Mouse (Mus musculus): ENCODE data around the gene Tmem176a. TPM values are rescaled to one million over a fixed set of nuclear protein-coding genes. Genes with fewer than 3 reads are reported as not detected.

Tmem176a gene
- polyA plus RNA-seq, 1 experiment from 2014 or later: 174 TPM

DNA sequence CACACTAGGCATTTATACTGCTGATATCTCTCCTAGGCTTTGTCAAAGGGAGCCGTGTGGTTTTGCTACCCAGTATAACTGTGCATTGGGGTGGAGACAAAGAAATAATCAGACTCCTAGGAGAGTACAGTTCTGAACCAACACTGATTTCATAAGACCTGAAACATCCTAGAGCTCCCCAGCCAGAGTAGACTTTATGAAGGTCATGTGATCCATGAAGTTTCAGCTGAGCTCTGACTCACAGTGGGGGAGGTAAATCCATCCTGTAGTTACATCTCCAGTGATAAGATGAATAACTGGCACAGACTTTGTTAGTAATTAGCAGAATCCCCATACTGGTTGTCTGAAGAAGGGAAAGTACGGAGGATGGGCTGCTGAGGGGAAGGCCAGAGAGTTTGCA, 29.1 kb downstream of the Tmem176a start:
- no peak for DNase-seq
- 52% methylated on average over 2 of the region's 2 CpGs for WGBS (ENCODE audit: insufficient replicate concordance)
- H3K4me2 ChIP-seq (ENCODE audit: low read depth, low read length): no peak overlapping the region
- no peak overlapping the region for H3K27ac ChIP-seq (ENCODE audit: low read depth)
- ATAC-seq: no peak
- no peaks in the 10 kb centered on the region for H3K36me3 ChIP-seq (replicated peaks; ENCODE audit: insufficient read depth, low read length)
- H3K9me3 ChIP-seq (ENCODE audit: low read length): no peaks in the 10 kb centered on the region
- no peaks in the 10 kb centered on the region for H3K27me3 ChIP-seq (ENCODE audit: insufficient read depth, low read length)
- TF ChIP-seq CTCF (IDR thresholded peaks at IDR 0.05; ENCODE audit: low read depth) (no peak), EP300 (IDR thresholded peaks at IDR 0.05; ENCODE audit: low read depth) (no peak)
- H3K9ac ChIP-seq (replicated peaks): no peak overlapping the region
- peaks cover 3% of the 10 kb centered on the region; the same call in 1 of the 2 replicates for H3K4me1 ChIP-seq (ENCODE audit: insufficient read depth)
- H3K4me3 ChIP-seq (ENCODE audit: low read depth, low read length): no peak overlapping the region

DNA sequence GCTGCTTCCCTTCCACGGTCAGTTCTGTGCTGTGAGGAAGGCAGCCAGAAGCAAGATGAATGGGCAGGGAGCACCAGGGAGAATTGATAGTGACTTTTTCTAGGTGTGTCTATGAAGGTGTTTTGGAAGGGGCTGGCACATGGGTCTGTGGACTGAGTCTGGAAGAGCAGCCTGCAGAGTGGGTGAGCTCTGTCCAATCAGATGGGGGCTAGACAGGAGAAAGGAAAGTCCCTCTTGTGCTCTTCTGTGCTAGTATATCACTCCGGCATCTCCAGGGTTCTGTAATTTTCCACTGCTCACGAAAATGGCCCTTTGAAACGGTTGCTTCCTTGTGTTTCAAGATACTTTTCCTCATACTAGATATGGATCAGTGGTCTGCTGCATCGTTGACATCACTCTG, 31.9 kb downstream of the Tmem176a start, which contains the start of gene Aoc1:
Gene Aoc1, plus strand, starts transcription at position 301 of the 400 bp plus-strand sequence.
- Histone ChIP-seq H3K9ac (replicated peaks) (no peak within 1 kb of the TSS), H3K27me3 (ENCODE audit: insufficient read depth, low read length) (no peaks in the 10 kb centered on the region), H3K27ac (ENCODE audit: low read depth) (no peak within 1 kb of the TSS), H3K36me3 (replicated peaks; ENCODE audit: insufficient read depth, low read length) (no peaks in the 10 kb centered on the region), H3K4me2 (ENCODE audit: low read depth, low read length) (no peak within 1 kb of the TSS), H3K4me1 (ENCODE audit: insufficient read depth) (no peaks in the 10 kb centered on the region), H3K4me3 (ENCODE audit: low read depth, low read length) (no peak within 1 kb of the TSS), H3K9me3 (ENCODE audit: low read length) (no peaks in the 10 kb centered on the region)
- no peak for TF ChIP-seq CTCF (IDR thresholded peaks at IDR 0.05; ENCODE audit: low read depth)
- TF ChIP-seq EP300 (IDR thresholded peaks at IDR 0.05; ENCODE audit: low read depth): no peak
- WGBS (ENCODE audit: insufficient replicate concordance): 68% methylated on average over 5 of the region's 5 CpGs
- ATAC-seq (no peak), DNase-seq (no peak)

DNA sequence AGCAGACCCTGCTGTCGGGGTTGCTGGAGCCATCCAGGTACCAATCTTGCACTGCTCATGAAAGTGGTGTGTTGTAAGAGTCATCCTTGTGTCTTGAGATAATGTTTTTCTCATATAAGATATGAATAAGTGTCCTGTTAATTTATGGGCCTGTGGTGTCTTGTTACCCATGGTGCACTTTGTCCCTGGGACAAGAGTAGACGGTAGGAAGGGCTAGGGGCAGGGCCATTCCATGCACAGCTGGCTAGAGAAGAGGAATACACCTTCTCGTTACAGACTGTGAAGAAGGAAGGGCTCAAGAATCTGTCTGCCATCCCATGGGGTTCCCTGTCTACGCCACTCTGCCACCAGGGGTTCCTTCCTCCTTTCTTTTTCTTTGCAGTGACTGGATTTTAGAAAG, 33.9 kb downstream of the Tmem176a start:
- Histone ChIP-seq H3K27ac (ENCODE audit: low read depth) (no peak overlapping the region), H3K9me3 (ENCODE audit: low read length) (no peaks in the 10 kb centered on the region), H3K9ac (replicated peaks) (no peak overlapping the region), H3K36me3 (replicated peaks; ENCODE audit: insufficient read depth, low read length) (no peaks in the 10 kb centered on the region), H3K4me2 (ENCODE audit: low read depth, low read length) (no peak overlapping the region), H3K27me3 (ENCODE audit: insufficient read depth, low read length) (no peaks in the 10 kb centered on the region), H3K4me3 (ENCODE audit: low read depth, low read length) (no peak overlapping the region), H3K4me1 (ENCODE audit: insufficient read depth) (no peaks in the 10 kb centered on the region)
- ATAC-seq (no peak), DNase-seq (no peak)
- no peak for TF ChIP-seq EP300 (IDR thresholded peaks at IDR 0.05; ENCODE audit: low read depth)
- TF ChIP-seq CTCF (IDR thresholded peaks at IDR 0.05; ENCODE audit: low read depth): no peak
- 57% methylated on average over 4 of the region's 4 CpGs for WGBS (ENCODE audit: insufficient replicate concordance)

DNA sequence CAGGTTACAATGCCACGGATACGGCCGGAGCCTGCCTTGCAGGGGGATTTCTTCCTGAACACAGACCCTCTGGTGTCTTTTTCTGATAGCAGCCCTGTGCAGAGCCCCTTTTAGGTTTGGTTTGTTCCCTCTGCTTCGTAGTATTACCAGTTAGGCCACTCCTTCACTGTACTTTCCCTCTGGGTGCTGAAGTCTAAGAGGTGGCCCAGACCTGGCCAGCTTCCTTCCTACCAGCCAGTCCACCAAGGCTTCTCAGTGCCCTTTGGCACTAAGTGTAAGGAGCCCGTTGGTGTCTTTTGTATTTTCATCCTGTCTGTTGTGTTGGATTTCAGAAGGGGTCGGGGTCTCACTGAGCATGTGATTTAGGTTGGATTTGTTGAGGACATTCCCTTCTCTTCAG, 34.8 kb downstream of the Tmem176a start:
- Histone ChIP-seq H3K9ac (replicated peaks) (no peak overlapping the region), H3K9me3 (ENCODE audit: low read length) (no peaks in the 10 kb centered on the region), H3K36me3 (replicated peaks; ENCODE audit: insufficient read depth, low read length) (no peaks in the 10 kb centered on the region), H3K27me3 (ENCODE audit: insufficient read depth, low read length) (no peaks in the 10 kb centered on the region), H3K27ac (ENCODE audit: low read depth) (no peak overlapping the region), H3K4me2 (ENCODE audit: low read depth, low read length) (no peak overlapping the region), H3K4me3 (ENCODE audit: low read depth, low read length) (no peak overlapping the region), H3K4me1 (ENCODE audit: insufficient read depth) (no peaks in the 10 kb centered on the region)
- no peak for ATAC-seq
- no peak for DNase-seq
- no peak for TF ChIP-seq CTCF (IDR thresholded peaks at IDR 0.05; ENCODE audit: low read depth)
- TF ChIP-seq EP300 (IDR thresholded peaks at IDR 0.05; ENCODE audit: low read depth): no peak
- WGBS (ENCODE audit: insufficient replicate concordance): 77% methylated on average over 6 of the region's 6 CpGs

DNA sequence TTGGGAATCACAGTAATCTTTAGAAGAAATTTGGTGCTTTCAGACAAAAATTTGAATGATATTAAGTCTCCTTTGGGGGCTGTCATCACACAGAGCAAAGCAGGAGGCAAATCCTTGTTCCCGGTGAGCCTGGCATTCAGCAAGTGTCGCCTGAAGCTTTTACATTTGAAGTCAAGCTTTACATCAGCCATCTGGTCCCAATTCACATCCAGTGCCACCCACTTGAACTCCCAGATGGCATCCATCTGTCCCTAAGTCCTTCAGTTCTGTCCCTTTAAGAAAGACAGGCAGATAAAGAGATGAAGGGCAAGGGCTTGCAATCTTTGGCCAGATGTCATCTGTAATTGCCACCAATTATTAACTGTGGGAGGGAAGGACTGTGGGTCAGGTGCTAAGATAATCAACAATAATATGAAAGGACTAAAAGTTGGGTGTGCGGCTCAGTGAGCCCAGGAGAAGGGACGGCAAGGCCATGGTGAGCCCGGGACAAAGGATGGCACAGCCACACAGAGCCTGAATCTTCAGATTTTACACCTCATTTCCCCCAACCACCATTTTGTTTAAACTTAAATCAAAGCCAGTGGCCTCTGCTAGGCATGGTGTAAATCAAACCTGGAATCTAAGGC, 35.9 kb downstream of the Tmem176a start:
- ATAC-seq: no peak
- DNase-seq: no peak
- H3K27ac ChIP-seq (ENCODE audit: low read depth): no peak overlapping the region
- no peak overlapping the region for H3K4me3 ChIP-seq (ENCODE audit: low read depth, low read length)
- no peak overlapping the region for H3K4me2 ChIP-seq (ENCODE audit: low read depth, low read length)
- no peaks in the 10 kb centered on the region for H3K36me3 ChIP-seq (replicated peaks; ENCODE audit: insufficient read depth, low read length)
- no peaks in the 10 kb centered on the region for H3K4me1 ChIP-seq (ENCODE audit: insufficient read depth)
- H3K9ac ChIP-seq (replicated peaks): no peak overlapping the region
- no peaks in the 10 kb centered on the region for H3K9me3 ChIP-seq (ENCODE audit: low read length)
- WGBS (ENCODE audit: insufficient replicate concordance): 78% methylated on average over 5 of the region's 5 CpGs
- no peak for TF ChIP-seq EP300 (IDR thresholded peaks at IDR 0.05; ENCODE audit: low read depth)
- no peak for TF ChIP-seq CTCF (IDR thresholded peaks at IDR 0.05; ENCODE audit: low read depth)
- no peaks in the 10 kb centered on the region for H3K27me3 ChIP-seq (ENCODE audit: insufficient read depth, low read length)

DNA sequence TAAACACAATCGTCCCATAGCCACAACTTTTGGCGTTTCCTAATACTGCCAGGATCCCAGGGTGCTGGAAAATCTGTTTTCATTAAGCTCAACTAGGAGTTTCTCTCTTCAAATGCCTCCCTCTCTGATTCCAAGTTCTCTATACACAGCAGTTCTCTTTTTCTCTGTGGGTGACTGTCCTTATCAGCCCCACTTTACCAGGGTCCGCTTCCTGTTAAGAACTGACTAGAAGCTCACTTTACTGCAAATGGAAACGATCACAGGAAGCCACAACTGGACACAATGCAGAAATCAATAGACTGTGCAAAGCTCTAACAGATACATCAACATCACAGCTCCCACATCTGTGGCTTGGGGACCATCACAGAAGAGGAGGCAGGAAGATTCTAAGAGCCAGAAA, 53.5 kb downstream of the Tmem176a start:
- Histone ChIP-seq H3K27ac (ENCODE audit: low read depth) (no peak overlapping the region), H3K36me3 (replicated peaks; ENCODE audit: insufficient read depth, low read length) (no peaks in the 10 kb centered on the region), H3K4me3 (ENCODE audit: low read depth, low read length) (no peak overlapping the region), H3K4me1 (ENCODE audit: insufficient read depth) (peaks cover 7% of the 10 kb centered on the region; the same call in 1 of the 2 replicates), H3K27me3 (ENCODE audit: insufficient read depth, low read length) (no peaks in the 10 kb centered on the region), H3K9me3 (ENCODE audit: low read length) (no peaks in the 10 kb centered on the region), H3K4me2 (ENCODE audit: low read depth, low read length) (no peak overlapping the region), H3K9ac (replicated peaks) (no peak overlapping the region)
- TF ChIP-seq CTCF (IDR thresholded peaks at IDR 0.05; ENCODE audit: low read depth) (no peak), EP300 (IDR thresholded peaks at IDR 0.05; ENCODE audit: low read depth) (no peak)
- no peak for ATAC-seq
- peak; percentile 7 for DNase-seq
- WGBS (ENCODE audit: insufficient replicate concordance): 19% methylated on average over 4 of the region's 4 CpGs

Data from liver, postnatal 0 days (tissue).